Mouse (Mus musculus): ENCODE measurements around the gene Chst3. TPM values are rescaled to one million over a fixed set of nuclear protein-coding genes. Genes with fewer than 3 reads are reported as not detected.

Chst3 gene
- 11.3 TPM for total RNA-seq (2023)

GRCm38 (mm10) chr10:60218591-60219499 lies at the start of gene Chst3:
TSS of gene Chst3 (minus strand) at chr10:60219260.

Other genes starting within 250 kb of the Chst3 start
- 26.8 TPM for gene Ascc1, start 216.5 kb downstream of the Chst3 start, total RNA-seq (2023)
- 38.7 TPM for gene Anapc16, start 216.1 kb downstream of the Chst3 start, total RNA-seq (2023)
- 5.2 TPM for gene Spock2, start 113.0 kb downstream of the Chst3 start, total RNA-seq (2023)
- 360 TPM for gene Psap, start 58.4 kb upstream of the Chst3 start, total RNA-seq (2023)
- gene Vsir, start 127.6 kb upstream of the Chst3 start, total RNA-seq (2023): 283 TPM
- 2.1 TPM for gene Gm17455, start 180.5 kb upstream of the Chst3 start, total RNA-seq (2023)